Mouse (Mus musculus): ENCODE results near the gene Olfr805. TPM values are rescaled to one million over a fixed set of nuclear protein-coding genes. Genes with fewer than 3 reads are reported as not detected.

Gene Olfr805
- not detected in 4 replicates for total RNA-seq (2023; ENCODE audit: inconsistent age)

DNA sequence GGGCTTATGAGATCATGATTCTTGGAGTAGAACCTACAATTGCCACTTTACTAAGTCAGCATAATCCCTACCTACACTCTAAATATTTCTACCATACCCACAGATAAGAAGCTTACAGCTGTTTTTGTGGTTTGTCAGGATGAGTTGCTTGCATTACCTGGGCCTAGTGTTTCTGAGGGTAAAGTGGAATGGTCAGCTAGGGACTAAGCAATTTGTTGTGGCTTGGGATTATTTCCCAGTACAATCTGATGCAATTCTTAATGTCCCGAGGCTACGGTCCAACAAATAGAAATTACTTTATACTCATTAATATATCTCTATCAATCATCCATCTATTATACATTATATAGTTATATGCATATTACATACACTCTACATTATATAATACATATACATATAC is at the start of gene Olfr805:
TSS of gene Olfr805 (minus strand) at position 101 of the 400 bp plus-strand sequence.

DNA sequence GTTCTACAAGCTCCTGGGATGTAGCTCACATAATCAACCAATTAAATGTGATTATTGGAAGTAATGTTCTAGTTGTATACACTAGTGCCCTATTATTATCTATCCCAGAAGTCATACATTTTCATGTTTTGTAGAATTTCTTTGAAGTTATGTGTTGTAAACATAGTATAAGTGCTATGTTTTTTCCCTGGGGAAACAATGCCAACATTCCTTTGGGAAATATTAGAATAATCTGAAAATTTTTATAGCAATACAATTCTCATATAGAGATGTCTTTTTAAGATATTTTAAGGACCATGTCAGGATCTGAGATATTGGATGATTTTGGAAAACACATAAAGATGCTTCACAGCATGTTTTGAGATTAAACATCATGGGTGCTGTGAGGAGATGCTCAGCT is 45.2 kb upstream of the Olfr805 start, which contains the start of gene Olfr809:
TSS of gene Olfr809 (plus strand) at position 301 of the 400 bp plus-strand sequence.

DNA sequence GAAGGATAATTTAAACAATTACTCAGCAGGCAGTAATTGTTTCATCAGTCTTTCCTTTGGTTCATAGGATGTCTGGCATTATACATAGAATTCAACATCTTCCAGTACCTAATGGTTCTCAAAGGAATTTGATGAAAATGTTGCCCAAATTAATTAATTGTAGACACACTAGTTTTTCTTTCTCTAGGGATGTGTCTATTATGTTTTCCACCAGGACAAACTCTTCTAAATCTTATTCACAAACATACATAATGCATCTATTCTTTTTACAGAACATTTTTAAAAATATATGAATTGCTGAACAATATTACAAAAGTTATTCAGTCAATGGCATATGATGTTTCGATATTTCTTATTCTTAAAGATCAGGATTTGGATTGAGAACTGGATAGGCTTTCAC is 36.0 kb upstream of the Olfr805 start, which contains the start of gene Olfr808:
TSS of gene Olfr808 (plus strand) at position 301 of the 400 bp plus-strand sequence.

DNA sequence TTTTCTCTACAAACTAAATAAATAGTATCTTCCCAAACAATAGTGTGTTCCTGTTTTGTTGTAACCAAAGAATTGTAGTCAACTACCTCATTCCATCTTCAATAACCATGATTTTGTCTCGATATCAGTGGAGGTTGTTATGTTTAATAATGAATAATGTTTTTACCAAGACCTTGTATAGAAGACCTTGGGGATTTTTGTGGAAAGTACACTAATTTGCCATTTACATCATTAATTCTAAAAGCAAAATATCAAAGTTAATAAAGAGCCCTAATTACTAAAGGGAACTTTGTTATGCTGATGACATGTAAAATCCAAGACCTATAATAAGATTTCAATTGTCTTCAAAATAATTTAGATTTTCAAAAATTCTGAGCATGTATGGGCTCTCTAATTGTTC is 28.5 kb upstream of the Olfr805 start, which contains the start of gene Olfr807:
TSS of gene Olfr807 (minus strand) at position 101 of the 400 bp plus-strand sequence.

DNA sequence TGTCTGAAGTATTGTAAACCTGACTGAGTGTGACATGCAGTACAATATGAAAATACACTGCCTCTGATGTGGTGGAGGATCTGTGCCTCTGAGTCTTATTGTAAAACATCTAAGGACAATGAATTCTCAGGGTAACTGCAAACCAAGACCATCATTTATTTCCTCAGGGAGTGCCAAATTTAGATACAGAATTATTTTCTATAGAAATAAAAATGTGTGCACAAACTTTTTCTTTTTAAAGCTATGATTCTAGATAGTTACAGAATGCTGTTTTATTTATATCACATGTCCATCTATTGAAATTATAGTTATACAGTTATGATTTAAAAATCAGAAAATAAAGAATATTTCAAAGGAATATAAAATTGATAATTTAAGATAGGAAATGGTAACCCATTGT is 12.6 kb upstream of the Olfr805 start, which contains the start of gene Olfr806:
TSS of gene Olfr806 (minus strand) at position 101 of the 400 bp plus-strand sequence.

DNA sequence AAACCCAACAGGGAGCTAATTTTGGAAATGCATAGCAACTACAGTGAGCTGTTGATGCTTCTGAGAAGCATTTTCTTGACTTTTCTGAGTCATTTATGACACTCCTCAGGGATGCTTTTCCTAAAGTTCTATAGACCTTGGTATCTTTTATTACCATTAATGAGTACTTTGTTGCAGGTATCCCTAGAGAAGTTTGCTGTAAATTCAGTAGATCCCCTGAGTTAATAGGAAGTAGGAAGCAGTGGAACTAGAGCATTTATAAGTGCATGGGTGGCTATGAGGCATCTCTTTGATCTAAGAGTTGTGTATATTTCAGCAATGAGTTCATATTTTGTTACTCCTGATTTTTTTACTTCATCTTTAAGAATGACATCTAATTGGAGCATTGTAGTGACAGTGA is 26.3 kb downstream of the Olfr805 start, which contains the start of gene Olfr804:
TSS of gene Olfr804 (plus strand) at position 301 of the 400 bp plus-strand sequence.

DNA sequence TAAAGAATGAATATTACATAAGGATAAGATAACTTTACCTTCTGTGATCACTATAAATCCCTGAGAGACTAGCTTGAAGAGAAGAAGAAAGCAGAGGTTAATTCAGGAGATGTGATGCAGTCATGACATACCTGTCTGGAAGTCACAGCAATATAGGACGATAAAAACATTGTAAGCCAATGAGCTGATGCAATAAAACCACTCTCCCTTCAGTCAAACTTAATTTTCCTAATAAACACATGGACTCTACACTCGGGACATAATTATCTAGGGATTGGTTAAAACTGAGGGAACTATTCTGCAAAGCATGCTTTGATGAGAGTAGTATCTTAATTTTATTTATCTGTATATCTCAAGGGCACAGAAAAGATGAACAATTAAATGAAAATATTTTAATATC is 35.0 kb downstream of the Olfr805 start, which contains the start of gene Olfr803:
TSS of gene Olfr803 (minus strand) at position 101 of the 400 bp plus-strand sequence.

DNA sequence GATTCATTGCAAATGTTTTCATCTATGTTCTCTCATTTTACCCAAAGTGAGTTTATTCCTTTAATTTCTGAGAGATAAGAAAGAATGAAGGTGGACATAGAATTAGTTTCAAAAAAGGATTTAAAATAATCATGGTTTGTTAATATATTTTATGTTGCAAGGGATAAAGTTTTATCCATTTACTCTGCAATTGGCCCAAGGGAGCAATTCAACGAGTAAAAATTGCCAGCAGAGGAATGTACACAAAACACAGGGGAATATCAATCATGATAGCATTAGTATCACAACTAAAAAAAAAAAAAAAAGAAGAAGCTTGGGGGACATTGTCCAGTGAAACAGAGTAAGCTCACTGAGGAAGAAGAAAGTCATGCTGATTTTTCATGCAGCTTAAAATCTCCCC is 41.1 kb downstream of the Olfr805 start, which contains the start of gene Olfr802:
TSS of gene Olfr802 (minus strand) at position 101 of the 400 bp plus-strand sequence.

DNA sequence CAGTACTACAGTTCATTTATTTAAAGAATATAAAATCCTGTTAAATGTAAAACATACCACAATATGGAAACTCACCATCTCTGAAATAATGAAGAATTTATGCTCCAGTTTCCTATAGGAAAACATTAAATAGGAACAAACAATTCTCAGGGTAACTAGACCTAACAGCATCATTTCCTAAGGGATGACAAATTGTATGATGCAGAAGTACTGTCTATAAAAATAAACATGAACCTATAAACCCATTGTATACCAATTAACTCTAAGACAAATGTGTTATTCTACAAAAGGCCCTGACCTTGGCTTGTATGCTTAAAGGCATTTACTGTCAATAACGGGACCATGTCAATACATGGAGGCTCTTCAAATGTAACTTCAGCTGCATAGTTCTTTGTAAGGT is 55.4 kb downstream of the Olfr805 start, which contains the start of gene Olfr801:
TSS of gene Olfr801 (minus strand) at position 101 of the 400 bp plus-strand sequence.

Other genes starting within 250 kb of the Olfr805 start
- not detected in 4 replicates for gene Olfr789, start 244.6 kb downstream of the Olfr805 start, total RNA-seq (2023; ENCODE audit: inconsistent age)
- not detected in 4 replicates for gene Olfr790, start 230.9 kb downstream of the Olfr805 start, total RNA-seq (2023; ENCODE audit: inconsistent age)
- gene Olfr791, start 207.6 kb downstream of the Olfr805 start, total RNA-seq (2023; ENCODE audit: inconsistent age): not detected in 4 replicates
- not detected in 4 replicates for gene Olfr792, start 190.2 kb downstream of the Olfr805 start, total RNA-seq (2023; ENCODE audit: inconsistent age)
- not detected in 4 replicates for gene Olfr794, start 161.7 kb downstream of the Olfr805 start, total RNA-seq (2023; ENCODE audit: inconsistent age)
- not detected in 4 replicates for gene Olfr796, start 116.8 kb downstream of the Olfr805 start, total RNA-seq (2023; ENCODE audit: inconsistent age)
- gene Olfr798, start 101.4 kb downstream of the Olfr805 start, total RNA-seq (2023; ENCODE audit: inconsistent age): not detected in 4 replicates
- gene Olfr799, start 91.9 kb downstream of the Olfr805 start, total RNA-seq (2023; ENCODE audit: inconsistent age): not detected in 4 replicates
- gene Olfr800, start 71.7 kb downstream of the Olfr805 start, total RNA-seq (2023; ENCODE audit: inconsistent age): not detected in 4 replicates
- not detected in 4 replicates for gene Olfr801, start 55.5 kb downstream of the Olfr805 start, total RNA-seq (2023; ENCODE audit: inconsistent age)
- not detected in 4 replicates for gene Olfr802, start 41.2 kb downstream of the Olfr805 start, total RNA-seq (2023; ENCODE audit: inconsistent age)
- not detected in 4 replicates for gene Olfr803, start 35.1 kb downstream of the Olfr805 start, total RNA-seq (2023; ENCODE audit: inconsistent age)
- gene Olfr804, start 26.2 kb downstream of the Olfr805 start, total RNA-seq (2023; ENCODE audit: inconsistent age): not detected in 4 replicates
- gene Olfr806, start 12.5 kb upstream of the Olfr805 start, total RNA-seq (2023; ENCODE audit: inconsistent age): not detected in 4 replicates
- not detected in 4 replicates for gene Olfr807, start 28.4 kb upstream of the Olfr805 start, total RNA-seq (2023; ENCODE audit: inconsistent age)
- gene Olfr808, start 36.1 kb upstream of the Olfr805 start, total RNA-seq (2023; ENCODE audit: inconsistent age): not detected in 4 replicates
- not detected in 4 replicates for gene Olfr809, start 45.3 kb upstream of the Olfr805 start, total RNA-seq (2023; ENCODE audit: inconsistent age)
- gene Olfr810, start 65.5 kb upstream of the Olfr805 start, total RNA-seq (2023; ENCODE audit: inconsistent age): not detected in 4 replicates
- not detected in 4 replicates for gene Olfr811, start 75.0 kb upstream of the Olfr805 start, total RNA-seq (2023; ENCODE audit: inconsistent age)
- not detected in 4 replicates for gene Olfr812, start 116.7 kb upstream of the Olfr805 start, total RNA-seq (2023; ENCODE audit: inconsistent age)
- gene Olfr813, start 126.0 kb upstream of the Olfr805 start, total RNA-seq (2023; ENCODE audit: inconsistent age): not detected in 4 replicates
- gene Olfr814, start 150.5 kb upstream of the Olfr805 start, total RNA-seq (2023; ENCODE audit: inconsistent age): not detected in 4 replicates
- not detected in 4 replicates for gene Olfr815, start 176.5 kb upstream of the Olfr805 start, total RNA-seq (2023; ENCODE audit: inconsistent age)
- gene Olfr816, start 186.2 kb upstream of the Olfr805 start, total RNA-seq (2023; ENCODE audit: inconsistent age): not detected in 4 replicates
- not detected in 4 replicates for gene Olfr818, start 219.7 kb upstream of the Olfr805 start, total RNA-seq (2023; ENCODE audit: inconsistent age)
- not detected in 4 replicates for gene Olfr819, start 237.9 kb upstream of the Olfr805 start, total RNA-seq (2023; ENCODE audit: inconsistent age)
- not detected in 4 replicates for gene Olfr247, start 246.8 kb upstream of the Olfr805 start, total RNA-seq (2023; ENCODE audit: inconsistent age)